Mouse (Mus musculus) layer of hippocampus, adult 18-20 months (tissue): ENCODE measurements at regions not wholly inside any gene's neighbourhood (a gene's known extent, or its start where the extent isn't known, plus 50 kb on each side); places are given as distances from the start of the nearest gene placed in this dataset.

Experiments used
- DNase-seq, 2 experiments: peaks; one replicate each; pipeline ENCODE4 v3.0.0; 2022; ENCODE audit warnings: low spot score in 2 of 2

- DNase-seq = no peak
Observed at GRCm38 (mm10) chr4:70844742-70845141, 309.9 kb upstream of the Megf9 start.

- no peak for DNase-seq
Observed at GRCm38 (mm10) chr4:70810956-70811316, 276.1 kb upstream of the Megf9 start.

GRCm38 (mm10) chr4:70810311-70810955, 275.6 kb upstream of the Megf9 start:
- peak in 1 of 2 experiments; percentile 37 for DNase-seq

- peak in 1 of 2 experiments; percentile 81 for DNase-seq
Observed at GRCm38 (mm10) chr4:70804925-70805342, 270.1 kb upstream of the Megf9 start.

- DNase-seq = no peak
Observed at GRCm38 (mm10) chr4:70798483-70798882, 263.7 kb upstream of the Megf9 start.

GRCm38 (mm10) chr4:70797935-70798334, 263.1 kb upstream of the Megf9 start:
- DNase-seq = no peak

- DNase-seq = peak in 1 of 2 experiments; percentile 30
Observed at GRCm38 (mm10) chr4:70783487-70783886, 248.7 kb upstream of the Megf9 start.

GRCm38 (mm10) chr4:70781591-70781990, 246.8 kb upstream of the Megf9 start:
- peak; percentile 17 to 82 for DNase-seq

GRCm38 (mm10) chr4:70776273-70776672, 241.5 kb upstream of the Megf9 start:
- DNase-seq = no peak

- DNase-seq = peak; percentile 50 to 79
Observed at GRCm38 (mm10) chr4:70743425-70743824, 208.6 kb upstream of the Megf9 start.

- no peak for DNase-seq
Observed at GRCm38 (mm10) chr4:70742002-70742401, 207.2 kb upstream of the Megf9 start.

- DNase-seq = no peak
Observed at GRCm38 (mm10) chr4:70741121-70741520, 206.3 kb upstream of the Megf9 start.

GRCm38 (mm10) chr4:70709126-70709689, 174.4 kb upstream of the Megf9 start:
- DNase-seq = no peak

GRCm38 (mm10) chr4:70705128-70705752, 170.4 kb upstream of the Megf9 start:
- DNase-seq = no peak

GRCm38 (mm10) chr4:70700894-70701293, 166.1 kb upstream of the Megf9 start:
- no peak for DNase-seq

GRCm38 (mm10) chr4:70664181-70664580, 129.4 kb upstream of the Megf9 start:
- no peak for DNase-seq

- DNase-seq = peak in 1 of 2 experiments; percentile 50
Observed at GRCm38 (mm10) chr4:70621431-70621837, 86.6 kb upstream of the Megf9 start.

GRCm38 (mm10) chr4:70619636-70620287, 85.0 kb upstream of the Megf9 start:
- peak; percentile 45 to 76 for DNase-seq

GRCm38 (mm10) chr4:70615794-70616193, 81.0 kb upstream of the Megf9 start:
- DNase-seq = no peak

GRCm38 (mm10) chr4:70614411-70614810, 79.6 kb upstream of the Megf9 start:
- no peak for DNase-seq

GRCm38 (mm10) chr4:70603209-70603852, 68.5 kb upstream of the Megf9 start:
- peak; percentile 20 to 52 for DNase-seq

- peak in 1 of 2 experiments; percentile 66 for DNase-seq
Observed at GRCm38 (mm10) chr4:70601301-70601700, 66.5 kb upstream of the Megf9 start.
